In the genomic region with DNA sequence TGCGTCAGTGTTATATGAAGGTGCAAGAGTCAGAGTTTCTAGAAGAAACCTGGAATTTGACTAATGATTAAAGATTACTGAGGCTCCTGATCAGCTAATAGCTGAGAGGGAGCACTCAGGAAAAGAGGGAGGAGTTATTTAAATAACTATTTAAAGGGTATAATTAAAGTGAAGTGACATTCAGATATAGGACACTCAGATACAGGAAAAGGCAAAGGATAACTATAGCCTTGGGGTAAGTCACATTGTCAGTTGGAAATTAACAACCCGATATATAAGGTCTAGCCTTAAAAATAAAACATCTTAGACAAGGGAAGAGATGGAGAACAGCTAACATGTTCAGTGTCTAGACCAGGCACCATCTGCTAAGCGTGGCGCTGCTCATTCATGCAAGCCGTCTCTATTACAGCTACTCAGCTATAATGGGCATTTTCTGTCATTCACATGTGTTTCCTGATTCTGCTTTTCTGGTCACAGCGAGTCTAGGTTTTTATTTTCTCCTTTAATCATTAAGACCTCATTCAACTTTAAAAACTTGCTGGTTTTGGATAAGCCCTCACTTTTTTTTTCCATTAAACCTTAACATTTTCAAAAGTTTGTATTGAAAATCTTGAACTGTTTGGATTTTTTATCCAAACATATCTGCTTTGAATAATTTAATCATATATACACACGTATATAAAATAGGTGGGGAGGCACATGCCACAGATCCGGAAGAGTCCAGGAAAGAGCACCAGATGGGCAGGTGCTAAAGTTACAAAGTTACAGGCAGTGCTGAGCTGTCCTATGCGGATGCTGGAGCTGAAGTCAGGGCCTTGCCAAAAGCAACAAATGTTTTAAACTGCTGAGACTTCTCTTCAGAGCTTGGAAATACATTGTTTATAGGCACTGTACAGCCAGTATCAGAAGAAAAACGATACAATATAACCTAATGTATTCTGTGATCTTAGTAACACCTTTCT, we compare ENCODE assay signal across 15 mouse cellular contexts.
DNase-seq lines count a peak whose midpoint lies in the region; ATAC-seq lines count a peak whose summit lies in the region.
"Had no signal": no experiment of that assay in that cellular context is flagged by ENCODE, and none has a peak within 500 bp of the region (broad histone marks: within the 10 kb centered on the region; RNA-seq: fewer than 3 reads in every experiment).

No protein-coding gene starts in this region.

- H3K9ac ChIP-seq in neural tube, embryonic 11.5 days (ENCODE audit: low read length), result no peak overlapping the region
- H3K9ac ChIP-seq in forebrain, embryonic 16.5 days (replicated peaks; ENCODE audit: low read depth, low read length), result no peak overlapping the region
- no peak overlapping the region for H3K9ac ChIP-seq in neural tube, embryonic 14.5 days (replicated peaks; ENCODE audit: low read depth, low read length)
- H3K9ac ChIP-seq: embryonic facial prominence, embryonic 15.5 days; liver, postnatal 0 days; stomach, embryonic 15.5 days had no signal

- no peaks in the 10 kb centered on the region for H3K4me1 ChIP-seq in neural tube, embryonic 11.5 days (ENCODE audit: control insufficient read depth, insufficient read depth, low read length)
- H3K4me1 ChIP-seq in forebrain, embryonic 16.5 days (replicated peaks; ENCODE audit: control insufficient read depth, insufficient read depth, low read length), result no peaks in the 10 kb centered on the region
- H3K4me1 ChIP-seq in neural tube, embryonic 14.5 days (ENCODE audit: control insufficient read depth, insufficient read depth, low read length), result no peaks in the 10 kb centered on the region
- H3K4me1 ChIP-seq: embryonic facial prominence, embryonic 15.5 days; stomach, embryonic 15.5 days had no signal

- no peak overlapping the region for H3K27ac ChIP-seq in neural tube, embryonic 11.5 days (ENCODE audit: low read depth, low read length)
- H3K27ac ChIP-seq in forebrain, embryonic 16.5 days (ENCODE audit: low read length), result no peak overlapping the region
- H3K27ac ChIP-seq in neural tube, embryonic 14.5 days (ENCODE audit: low read depth, low read length), result no peak overlapping the region
- H3K27ac ChIP-seq: embryonic facial prominence, embryonic 15.5 days; stomach, embryonic 15.5 days had no signal

- no peak for DNase-seq in frontal cortex, postnatal 25 days (ENCODE audit: low spot score in 2 of 2)
- DNase-seq in neural tube, embryonic 11.5 days (ENCODE audit: low spot score), result no peak
- no peak for DNase-seq in neural tube, embryonic 10.5 days (ENCODE audit: extremely low spot score, low spot score)
- no peak for DNase-seq in gastrocnemius, postnatal 36 days
- DNase-seq in ovary, adult 18-20 months (ENCODE audit: low spot score), result no peak
- DNase-seq: cerebellum, adult 9-10 months; heart, adult 18-20 months; heart, postnatal 4 days; kidney, adult 18-20 months; liver, postnatal 0 days had no signal

- H3K4me2 ChIP-seq in neural tube, embryonic 11.5 days (ENCODE audit: low read depth), result no peak overlapping the region
- no peak overlapping the region for H3K4me2 ChIP-seq in forebrain, embryonic 16.5 days (ENCODE audit: low read length)
- H3K4me2 ChIP-seq in neural tube, embryonic 14.5 days (ENCODE audit: low read depth, low read length), result no peak overlapping the region
- H3K4me2 ChIP-seq: embryonic facial prominence, embryonic 15.5 days; stomach, embryonic 15.5 days had no signal

- 69% methylated on average over 10 of the region's 10 CpGs for WGBS in neural tube, embryonic 11.5 days
- WGBS in forebrain, embryonic 16.5 days, result 44% methylated on average over 10 of the region's 10 CpGs
- 43% methylated on average over 10 of the region's 10 CpGs for WGBS in neural tube, embryonic 14.5 days

- H3K27me3 ChIP-seq in neural tube, embryonic 11.5 days (ENCODE audit: control insufficient read depth, insufficient read depth, low read length), result no peaks in the 10 kb centered on the region
- no peaks in the 10 kb centered on the region for H3K27me3 ChIP-seq in forebrain, embryonic 16.5 days (replicated peaks; ENCODE audit: control insufficient read depth, insufficient read depth, low read length)
- no peaks in the 10 kb centered on the region for H3K27me3 ChIP-seq in neural tube, embryonic 14.5 days (ENCODE audit: control insufficient read depth, insufficient read depth, low read length)
- H3K27me3 ChIP-seq: embryonic facial prominence, embryonic 15.5 days; stomach, embryonic 15.5 days had no signal

- no peak overlapping the region for H3K4me3 ChIP-seq in neural tube, embryonic 11.5 days (ENCODE audit: low read depth, low read length)
- H3K4me3 ChIP-seq in forebrain, embryonic 16.5 days (replicated peaks; ENCODE audit: low read length), result no peak overlapping the region
- H3K4me3 ChIP-seq in neural tube, embryonic 14.5 days (ENCODE audit: low read depth, low read length), result no peak overlapping the region
- H3K4me3 ChIP-seq: embryonic facial prominence, embryonic 15.5 days; stomach, embryonic 15.5 days had no signal

- no peaks in the 10 kb centered on the region for H3K36me3 ChIP-seq in neural tube, embryonic 11.5 days (ENCODE audit: control insufficient read depth, insufficient read depth, low read length)
- H3K36me3 ChIP-seq in forebrain, embryonic 16.5 days (ENCODE audit: control insufficient read depth, insufficient read depth), result no peaks in the 10 kb centered on the region
- H3K36me3 ChIP-seq in neural tube, embryonic 14.5 days (ENCODE audit: control insufficient read depth, insufficient read depth, low read length), result no peaks in the 10 kb centered on the region
- H3K36me3 ChIP-seq: embryonic facial prominence, embryonic 15.5 days; stomach, embryonic 15.5 days had no signal

- H3K9me3 ChIP-seq in neural tube, embryonic 11.5 days (ENCODE audit: control insufficient read depth, low read length), result no peaks in the 10 kb centered on the region
- no peaks in the 10 kb centered on the region for H3K9me3 ChIP-seq in forebrain, embryonic 16.5 days (ENCODE audit: control insufficient read depth, low read length)
- no peaks in the 10 kb centered on the region for H3K9me3 ChIP-seq in neural tube, embryonic 14.5 days (ENCODE audit: control insufficient read depth, low read length)
- H3K9me3 ChIP-seq: embryonic facial prominence, embryonic 15.5 days; stomach, embryonic 15.5 days had no signal

- peak; percentile 79 for ATAC-seq in frontal cortex, adult (ENCODE audit: low TSS enrichment)
- ATAC-seq in neural tube, embryonic 11.5 days (ENCODE audit: insufficient read depth, low FRiP score, low TSS enrichment), result peak; percentile 75
- ATAC-seq in forebrain, embryonic 16.5 days, result peak; percentile 96
- ATAC-seq in neural tube, embryonic 14.5 days (ENCODE audit: low read depth), result peak; percentile 86
- ATAC-seq: liver, postnatal 0 days had no signal

- intact Hi-C loops in gastrocnemius, postnatal 36 days (cut with DNase I), result no loop called here
